Mouse (Mus musculus) forebrain, postnatal 0 days (tissue): Measurements from ENCODE around the gene Ankrd24. TPM values are rescaled to one million over a fixed set of nuclear protein-coding genes. Genes with fewer than 3 reads are reported as not detected.
"Not testable (repeated sequence)": the region's sequence is repeated elsewhere in the genome, so short reads cannot be mapped to it uniquely, and the experiment has no call there.

ENCODE experiments used
- ATAC-seq: fragments of 200-750 bp; cut with Nextera tagmentation; 2 replicates; pipeline ENCODE4 v1.8.0; 2017; ENCODE audit warnings: mild to moderate bottlenecking, moderate library complexity
- DNase-seq: peaks from one replicate; pipeline ENCODE4 v3.0.0-alpha.2; 2015
- H3K27ac ChIP-seq: fragments of 300-500 bp; sonication (generic); 2 replicates; pipeline ENCODE4 v1.5.1; 2014; ENCODE audit warnings: low read depth, mild to moderate bottlenecking, antibody characterized with exemption, low read length, moderate library complexity, mixed read lengths
- H3K27me3 ChIP-seq: fragments of 300-500 bp; sonication (generic); 2 replicates; pipeline ENCODE4 v1.6.1; 2014; ENCODE audit warnings: mild to moderate bottlenecking, low read length, mixed read lengths; ENCODE audit not compliant: insufficient read depth
- H3K36me3 ChIP-seq: fragments of 300-500 bp; sonication (generic); 2 replicates; pipeline ENCODE4 v1.6.1; 2014; ENCODE audit warnings: mild to moderate bottlenecking, moderate library complexity; ENCODE audit not compliant: insufficient read depth
- H3K4me1 ChIP-seq: fragments of 300-500 bp; sonication (generic); 2 replicates; pipeline ENCODE4 v1.6.1; 2014; ENCODE audit warnings: antibody characterized with exemption; ENCODE audit not compliant: insufficient read depth
- H3K4me2 ChIP-seq: fragments of 300-500 bp; sonication (generic); 2 replicates; pipeline ENCODE4 v1.6.1; 2014; ENCODE audit warnings: low read depth, mild to moderate bottlenecking, moderate library complexity
- H3K4me3 ChIP-seq: fragments of 300-500 bp; sonication (generic); 2 replicates; pipeline ENCODE4 v1.5.1; 2014; ENCODE audit warnings: low read depth, low read length, mixed read lengths
- H3K9ac ChIP-seq: fragments of 300-500 bp; sonication (generic); 2 replicates; pipeline ENCODE4 v1.6.1; 2014; ENCODE audit warnings: mild to moderate bottlenecking
- H3K9me3 ChIP-seq: fragments of 300-500 bp; sonication (generic); 2 replicates; pipeline ENCODE4 v1.6.1; 2016; ENCODE audit warnings: low read length
- CTCF ChIP-seq: sonication (generic); IDR thresholded peaks from 2 replicates; pipeline ENCODE4 v1.5.1; 2016; ENCODE audit warnings: antibody characterized with exemption, control low read depth, low read depth
- WGBS: fragments of 180-500 bp; shearing (Covaris S2); extraction: QIAGEN DNeasy Blood & Tissue Kit; methylation state at CpG from one replicate; pipeline ENCODE4 v1.1.7; 2014; 5-methylcytosine and 5-hydroxymethylcytosine counted together
- polyA plus RNA-seq: library from polyadenylated mRNA; unstranded; fragments of >200 nt; fragmentation: Nextera tagmentation; extraction: Ambion mirVana; gene quantifications from 2 replicates; pipeline ENCODE4 v1.2.1, GENCODE M21; 2015
- total RNA-seq: library from RNA; depleted of rRNA; stranded (reverse); fragments of >200 nt; gene quantifications from 2 replicates; pipeline ENCODE4 v1.2.3, GENCODE M21; 2014

Ankrd24 gene
- total and polyA plus RNA-seq, 2 experiments from 2014 or later = 11.4 to 63.6 TPM

DNA sequence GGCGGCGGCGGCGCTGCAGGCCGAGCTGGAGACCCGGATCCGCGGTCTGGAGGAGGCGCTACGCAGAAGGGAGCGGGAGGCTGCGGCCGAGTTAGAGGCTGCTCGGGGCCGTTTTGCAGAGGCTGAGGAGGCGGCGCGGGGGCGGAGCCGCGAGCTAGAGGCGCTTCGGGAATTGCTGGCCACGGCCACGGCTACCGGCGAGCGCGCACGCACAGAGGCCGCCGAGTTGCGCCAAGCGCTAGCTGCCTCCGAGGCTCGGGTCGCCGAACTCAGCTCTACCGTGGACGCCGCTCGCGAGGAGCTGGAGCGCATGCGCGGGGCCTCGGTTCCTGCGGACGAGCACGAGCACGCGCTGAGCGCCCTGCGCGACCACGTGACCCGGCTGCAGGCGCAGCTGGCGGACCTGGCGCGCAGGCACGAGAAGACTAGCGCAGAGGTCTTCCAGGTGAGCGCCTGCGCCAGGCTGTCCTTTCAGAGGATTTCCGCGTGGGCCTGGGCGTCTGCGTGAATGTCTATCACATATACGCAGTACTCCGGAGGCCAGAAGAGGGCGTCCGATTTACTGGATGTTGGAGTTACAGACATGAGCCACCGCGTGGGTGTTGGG is 15.2 kb downstream of the Ankrd24 start:
- Histone ChIP-seq H3K27me3 (no peaks in the 10 kb centered on the region), H3K4me1 (peaks cover 11% of the 10 kb centered on the region), H3K4me3 (peak overlapping the region; percentile 67), H3K27ac (peak overlapping the region; percentile 94), H3K36me3 (no peaks in the 10 kb centered on the region; the same call in 1 of the 2 replicates), H3K4me2 (peak overlapping the region; percentile 95), H3K9me3 (no peaks in the 10 kb centered on the region), H3K9ac (peak overlapping the region; percentile 92)
- peak; percentile 91 for ATAC-seq
- WGBS = under 1% methylated on average over 61 of the region's 75 CpGs
- DNase-seq = peak; percentile 97
- peak; percentile 68 for TF ChIP-seq CTCF

GRCm38 (mm10) chr10:81644162-81644561 is 15.8 kb downstream of the Ankrd24 start:
- H3K9ac ChIP-seq = peak overlapping the region; percentile 92
- ATAC-seq (no peak), DNase-seq (no peak)
- peaks cover 11% of the 10 kb centered on the region for H3K4me1 ChIP-seq
- H3K27ac ChIP-seq = peak overlapping the region; percentile 94; the same call in 1 of the 2 replicates
- H3K4me3 ChIP-seq = peak overlapping the region; percentile 67
- peak overlapping the region; percentile 95 for H3K4me2 ChIP-seq
- no peaks in the 10 kb centered on the region; the same call in 1 of the 2 replicates for H3K36me3 ChIP-seq
- WGBS = 51% methylated on average over 2 of the region's 2 CpGs
- no peak for TF ChIP-seq CTCF
- H3K9me3 ChIP-seq = no peaks in the 10 kb centered on the region
- no peaks in the 10 kb centered on the region for H3K27me3 ChIP-seq

DNA sequence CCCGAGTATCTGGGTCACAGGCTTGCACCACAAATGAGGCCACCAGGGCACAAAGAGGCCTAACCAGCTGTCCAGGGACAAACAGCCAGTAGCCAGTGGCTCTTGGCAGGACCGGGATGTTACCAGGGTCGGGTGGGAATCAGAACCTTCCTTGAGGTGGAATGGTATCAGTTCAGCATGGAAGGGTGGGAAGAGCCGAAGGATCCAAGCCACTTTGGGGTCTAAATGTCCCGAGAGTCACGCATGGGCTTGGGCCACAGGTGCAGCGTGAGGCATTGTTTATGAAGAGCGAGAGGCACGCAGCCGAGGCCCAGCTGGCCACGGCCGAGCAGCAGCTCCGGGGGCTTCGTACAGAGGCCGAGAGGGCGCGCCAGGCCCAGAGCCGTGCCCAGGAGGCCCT is 16.4 kb downstream of the Ankrd24 start:
- H3K36me3 ChIP-seq = no peaks in the 10 kb centered on the region
- H3K4me2 ChIP-seq = no peak overlapping the region
- no peak overlapping the region for H3K9ac ChIP-seq
- TF ChIP-seq CTCF = no peak
- ATAC-seq (no peak), DNase-seq (no peak)
- H3K27me3 ChIP-seq = no peaks in the 10 kb centered on the region
- WGBS = 93% methylated on average over 18 of the region's 18 CpGs
- H3K27ac ChIP-seq = no peak overlapping the region
- H3K4me3 ChIP-seq = no peak overlapping the region
- peaks cover 11% of the 10 kb centered on the region for H3K4me1 ChIP-seq
- H3K9me3 ChIP-seq = no peaks in the 10 kb centered on the region

DNA sequence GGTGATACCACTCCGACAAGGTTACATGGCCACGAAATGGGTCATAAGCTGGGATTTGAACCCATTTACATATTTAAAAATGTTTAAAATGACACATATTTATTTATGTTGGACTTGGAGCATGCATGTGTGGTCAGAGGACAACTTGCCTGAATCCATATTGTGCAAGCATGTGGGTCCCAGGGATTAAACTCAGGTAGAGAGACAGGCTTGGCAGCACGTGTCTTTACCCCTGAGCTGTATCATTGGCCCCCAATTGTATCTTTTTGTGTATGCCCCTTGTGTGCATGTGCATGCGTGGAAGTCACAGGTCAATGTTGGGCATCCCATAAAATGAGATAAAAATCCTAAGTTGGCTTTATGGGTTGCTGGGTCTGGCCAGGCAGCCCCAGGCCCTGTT is 17.1 kb downstream of the Ankrd24 start:
- no peak for TF ChIP-seq CTCF
- ATAC-seq = no peak
- H3K4me1 ChIP-seq = peaks cover 11% of the 10 kb centered on the region
- no peak overlapping the region for H3K4me3 ChIP-seq
- H3K36me3 ChIP-seq = no peaks in the 10 kb centered on the region
- no peaks in the 10 kb centered on the region for H3K9me3 ChIP-seq
- no peak overlapping the region for H3K9ac ChIP-seq
- no peaks in the 10 kb centered on the region for H3K27me3 ChIP-seq
- no peak for DNase-seq
- H3K4me2 ChIP-seq = no peak overlapping the region
- WGBS = 88% methylated on average over 4 of the region's 4 CpGs
- no peak overlapping the region for H3K27ac ChIP-seq

GRCm38 (mm10) chr10:81646015-81646555 is 17.7 kb downstream of the Ankrd24 start:
- 84% methylated on average over 7 of the region's 7 CpGs for WGBS
- Histone ChIP-seq H3K9ac (no peak overlapping the region), H3K4me1 (peaks cover 11% of the 10 kb centered on the region), H3K9me3 (no peaks in the 10 kb centered on the region), H3K27ac (no peak overlapping the region), H3K27me3 (no peaks in the 10 kb centered on the region), H3K4me3 (no peak overlapping the region), H3K36me3 (no peaks in the 10 kb centered on the region), H3K4me2 (no peak overlapping the region)
- ATAC-seq (no peak), DNase-seq (no peak)
- TF ChIP-seq CTCF = no peak

GRCm38 (mm10) chr10:81648803-81649775 is 20.7 kb downstream of the Ankrd24 start, which contains the start of gene Gm10778:
Gene Gm10778, plus strand, starts transcription at chr10:81649059.
- H3K36me3 ChIP-seq, H3K4me1 ChIP-seq, H3K27me3 ChIP-seq: not testable (repeated sequence)
- 1% methylated on average over 31 of the region's 52 CpGs for WGBS
- peak; percentile 95 for DNase-seq
- Histone ChIP-seq H3K27ac (peak within 1 kb of the TSS; percentile 83), H3K9ac (peak within 1 kb of the TSS; percentile 64), H3K9me3 (peaks cover 10% of the 10 kb centered on the region; the same call in 1 of the 2 replicates), H3K4me2 (peak within 1 kb of the TSS; percentile 55), H3K4me3 (peak within 1 kb of the TSS; percentile 46)
- ATAC-seq = peak; percentile 98
